ENCODE assay signal across 31 mouse cellular contexts in the genomic region with DNA sequence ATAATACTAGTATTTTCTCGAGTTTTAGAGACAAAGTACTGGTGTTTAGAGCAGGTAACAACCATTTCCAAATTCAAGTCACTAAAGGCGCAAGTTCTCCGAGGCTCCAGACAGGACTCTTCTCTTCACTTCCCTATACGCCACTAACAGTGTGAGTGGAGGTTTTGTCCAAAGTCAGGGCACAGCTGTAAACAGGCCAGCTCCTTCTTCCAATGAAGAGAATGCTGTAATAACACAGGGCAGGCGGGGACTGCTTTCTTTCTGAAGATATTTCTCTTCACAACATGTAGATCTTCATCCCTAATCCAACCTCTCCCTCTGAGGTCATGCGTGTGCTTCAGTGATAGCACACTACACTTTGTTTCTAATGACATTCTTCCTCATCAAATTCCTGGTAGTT.
"Had no signal": no experiment of that assay in that cellular context is flagged by ENCODE, and none has a peak within 500 bp of the region (broad histone marks: within the 10 kb centered on the region; RNA-seq: fewer than 3 reads in every experiment).

No protein-coding gene starts in this region.

- H3K4me2 ChIP-seq: limb, embryonic 12.5 days; limb, embryonic 13.5 days; limb, embryonic 15.5 days; liver, embryonic 11.5 days; liver, embryonic 12.5 days; liver, embryonic 13.5 days; liver, embryonic 15.5 days; lung, embryonic 14.5 days; lung, embryonic 15.5 days; midbrain, embryonic 12.5 days; midbrain, embryonic 13.5 days; midbrain, embryonic 15.5 days; neural tube, embryonic 12.5 days; neural tube, embryonic 13.5 days had no signal

- H3K27me3 ChIP-seq: limb, embryonic 12.5 days; limb, embryonic 13.5 days; limb, embryonic 15.5 days; liver, embryonic 12.5 days; liver, embryonic 13.5 days; liver, embryonic 15.5 days; lung, embryonic 15.5 days; megakaryocyte, embryonic 14.5 days; midbrain, embryonic 12.5 days; midbrain, embryonic 13.5 days; midbrain, embryonic 15.5 days; neural tube, embryonic 12.5 days; neural tube, embryonic 13.5 days had no signal

- H3K27ac ChIP-seq: limb, embryonic 10.5 days; limb, embryonic 12.5 days; limb, embryonic 13.5 days; limb, embryonic 15.5 days; liver, embryonic 12.5 days; liver, embryonic 13.5 days; liver, embryonic 14.5 days; liver, embryonic 15.5 days; lung, embryonic 15.5 days; macrophage; midbrain, embryonic 10.5 days; midbrain, embryonic 12.5 days; midbrain, embryonic 13.5 days; midbrain, embryonic 15.5 days; neural tube, embryonic 12.5 days; neural tube, embryonic 13.5 days had no signal

- H3K4me3 ChIP-seq: limb, embryonic 10.5 days; limb, embryonic 12.5 days; limb, embryonic 13.5 days; limb, embryonic 15.5 days; liver, embryonic 12.5 days; liver, embryonic 13.5 days; liver, embryonic 15.5 days; lung, embryonic 15.5 days; megakaryocyte, embryonic 14.5 days; midbrain, embryonic 10.5 days; midbrain, embryonic 12.5 days; midbrain, embryonic 13.5 days; midbrain, embryonic 15.5 days; myocyte; neural tube, embryonic 12.5 days; neural tube, embryonic 13.5 days had no signal

- DNase-seq: left cerebral cortex, postnatal 4 days; liver; liver, embryonic 13.5 days; liver, postnatal 0 days; lung, adult 18-20 months; lung, adult 2 months; lung, embryonic 14.5 days; lung, postnatal 10 days; lung, postnatal 14 days; lung, postnatal 36 days; lung, postnatal 4 days had no signal

- ATAC-seq: liver, embryonic 12.5 days; liver, postnatal 0 days; lung, postnatal 0 days; midbrain, embryonic 13.5 days; midbrain, embryonic 15.5 days; midbrain, embryonic 16.5 days had no signal

- H3K4me1 ChIP-seq: limb, embryonic 10.5 days; limb, embryonic 12.5 days; limb, embryonic 13.5 days; limb, embryonic 15.5 days; liver, embryonic 12.5 days; liver, embryonic 15.5 days; lung, embryonic 15.5 days; midbrain, embryonic 10.5 days; midbrain, embryonic 12.5 days; midbrain, embryonic 13.5 days; midbrain, embryonic 15.5 days; neural tube, embryonic 12.5 days; neural tube, embryonic 13.5 days had no signal

- H3K9me3 ChIP-seq: limb, embryonic 10.5 days; limb, embryonic 12.5 days; limb, embryonic 13.5 days; limb, embryonic 15.5 days; liver, embryonic 12.5 days; liver, embryonic 13.5 days; liver, embryonic 15.5 days; lung, embryonic 15.5 days; megakaryocyte, embryonic 14.5 days; midbrain, embryonic 10.5 days; midbrain, embryonic 12.5 days; midbrain, embryonic 13.5 days; midbrain, embryonic 15.5 days; neural tube, embryonic 12.5 days; neural tube, embryonic 13.5 days had no signal

- H3K9ac ChIP-seq: limb, embryonic 12.5 days; limb, embryonic 13.5 days; limb, embryonic 15.5 days; liver, embryonic 12.5 days; liver, embryonic 13.5 days; liver, embryonic 14.5 days; liver, embryonic 15.5 days; liver, postnatal 0 days; lung, embryonic 14.5 days; lung, embryonic 15.5 days; midbrain, embryonic 12.5 days; midbrain, embryonic 13.5 days; midbrain, embryonic 15.5 days; neural tube, embryonic 12.5 days; neural tube, embryonic 13.5 days had no signal

- H3K36me3 ChIP-seq: lung, embryonic 15.5 days had no signal
